Mouse (Mus musculus) layer of hippocampus, adult 11-12 months (tissue): Measurements from ENCODE around the gene Ctla2a.
A peak's percentile ranks its signal among the peaks of the same experiment; 100 is the strongest.
"Not testable (repeated sequence)": the region's sequence is repeated elsewhere in the genome, so short reads cannot be mapped to it uniquely, and the experiment has no call there.

Experiments used
- DNase-seq: peaks from one replicate; pipeline ENCODE4 v3.0.0; 2022; ENCODE audit warnings: low spot score

The Ctla2a gene

DNA sequence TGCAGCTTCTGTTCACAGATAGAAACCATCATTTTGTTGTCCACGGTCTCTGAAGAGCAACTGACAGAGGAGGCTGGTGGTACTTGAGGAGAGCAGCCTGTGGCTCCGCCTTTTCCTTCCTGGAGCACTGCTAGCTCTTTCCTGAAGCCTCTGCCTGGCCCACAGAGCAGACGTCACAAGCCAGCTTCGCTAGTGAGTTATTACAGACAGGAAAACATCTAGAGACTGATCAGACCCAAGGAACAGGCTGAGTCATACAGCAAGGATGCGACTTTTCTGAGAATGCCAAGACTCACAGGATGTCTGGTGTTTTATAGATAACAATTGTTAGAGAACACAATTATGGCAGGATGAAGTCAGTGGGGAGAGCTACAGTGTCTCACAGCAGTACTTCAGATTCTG lies at the start of gene Ctla2a, which contains the start of gene Gm49391:
Ctla2a (minus strand) TSS at position 126 of the 402 bp plus-strand sequence.
Gm49391 (minus strand) TSS at position 72 of the 402 bp plus-strand sequence.
- no peak for DNase-seq

DNA sequence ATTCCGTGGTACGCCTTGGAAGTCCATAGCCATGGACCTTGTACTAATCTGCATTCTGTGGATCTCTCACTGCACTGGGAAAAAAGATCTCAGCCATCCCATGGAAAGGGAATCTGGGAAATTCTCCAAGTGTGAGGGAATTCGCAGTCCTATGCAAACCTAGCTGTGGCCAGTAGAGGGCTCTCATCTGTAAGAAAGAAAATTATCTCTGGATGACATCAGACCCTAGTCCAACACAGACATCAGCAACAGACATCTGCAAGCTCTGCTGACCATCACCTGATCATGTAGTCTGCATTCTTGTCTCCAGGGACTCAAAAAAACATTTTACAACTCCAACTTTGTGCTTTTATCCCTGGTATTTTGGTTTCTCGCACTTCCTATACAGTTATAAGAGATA lies 35.9 kb upstream of the Ctla2a start:
- not testable (repeated sequence) for DNase-seq

DNA sequence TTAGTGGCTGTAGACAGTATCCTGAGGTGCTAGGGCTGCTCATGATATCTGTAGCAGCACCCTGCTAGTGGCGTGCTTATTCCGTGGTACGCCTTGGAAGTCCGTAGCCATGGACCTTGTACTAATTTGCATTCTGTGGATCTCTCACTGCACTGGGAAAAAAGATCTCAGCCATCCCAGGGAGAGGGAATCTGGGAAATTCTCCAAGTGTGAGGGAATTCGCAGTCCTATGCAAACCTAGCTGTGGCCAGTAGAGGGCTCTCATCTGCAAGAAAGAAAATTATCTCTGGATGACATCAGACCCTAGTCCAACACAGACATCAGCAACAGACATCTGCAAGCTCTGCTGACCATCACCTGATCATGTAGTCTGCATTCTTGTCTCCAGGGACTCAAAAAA lies 27.6 kb upstream of the Ctla2a start:
- DNase-seq, result not testable (repeated sequence)

- no peak for DNase-seq
Measured at GRCm38 (mm10) chr13:60961706-60962105, 25.3 kb upstream of the Ctla2a start.

DNA sequence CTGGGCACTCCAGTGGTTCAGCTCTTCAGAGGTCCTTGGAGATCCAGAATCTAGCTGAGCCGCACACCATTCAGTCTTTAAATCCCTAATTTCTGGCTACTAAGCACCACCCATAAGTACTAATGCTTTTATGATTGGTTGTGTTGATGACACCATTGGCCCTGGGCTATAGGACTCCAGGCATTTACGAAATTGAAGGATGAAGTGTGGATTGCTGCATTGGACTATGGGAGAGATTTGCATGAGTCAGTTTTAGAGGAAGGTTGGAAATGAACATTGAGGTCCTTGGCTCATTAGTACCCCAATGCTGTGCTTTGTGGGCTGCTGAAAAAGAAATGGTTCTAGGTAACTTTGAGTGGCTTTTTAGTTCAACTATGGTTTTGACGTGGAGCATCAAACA lies 5.5 kb upstream of the Ctla2a start, which contains the start of gene Tpbpa:
Tpbpa (minus strand) TSS at position 101 of the 400 bp plus-strand sequence.
- not testable (repeated sequence) for DNase-seq

DNA sequence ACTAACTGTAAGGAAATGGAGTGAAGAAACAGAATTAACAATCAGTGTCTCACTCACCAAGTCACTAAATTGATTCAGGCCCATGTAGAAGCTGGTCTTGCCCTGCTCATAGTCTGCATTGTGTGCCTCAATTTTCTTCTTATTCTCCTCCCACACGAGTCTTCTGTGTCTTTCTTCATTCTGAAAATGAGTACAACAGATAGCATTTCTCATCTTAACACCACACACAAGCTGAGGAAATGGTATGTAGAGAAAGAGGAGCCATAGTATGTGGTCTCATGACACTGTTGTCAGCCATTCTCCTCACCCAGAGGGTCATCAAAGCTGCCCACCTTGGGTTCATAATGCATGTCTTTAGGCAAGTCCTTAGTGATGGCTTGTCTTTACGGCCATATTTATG lies 935 bp downstream of the Ctla2a start, which contains the start of gene Gm49393:
Gm49393 (minus strand) TSS at position 101 of the 400 bp plus-strand sequence.
- DNase-seq, result not testable (repeated sequence)

GRCm38 (mm10) chr13:60904780-60905179 lies 31.6 kb downstream of the Ctla2a start, which contains the start of gene Tpbpb:
Gene Tpbpb, minus strand, starts transcription at chr13:60904880.
- DNase-seq, result not testable (repeated sequence)

DNA sequence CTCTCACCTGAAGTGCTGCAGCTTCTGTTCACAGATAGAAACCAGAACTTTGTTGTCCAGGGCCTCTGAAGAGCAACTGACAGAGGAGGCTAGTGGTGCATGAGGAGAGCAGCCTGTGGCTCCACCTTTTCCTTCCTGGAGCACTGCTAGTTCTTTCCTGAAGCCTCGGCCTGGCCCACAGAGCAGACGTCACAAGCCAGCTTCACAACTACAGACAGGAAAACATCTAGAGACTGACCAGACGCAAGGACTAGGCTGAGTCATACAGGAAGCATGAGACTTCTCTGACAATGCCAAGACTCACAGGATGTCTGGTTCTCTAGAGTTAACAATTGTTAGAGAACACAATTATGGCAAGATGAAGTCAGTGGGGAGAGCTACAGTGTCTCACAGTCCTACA lies 39.1 kb downstream of the Ctla2a start, which contains the start of gene Ctla2b:
Ctla2b (minus strand) TSS at position 120 of the 400 bp plus-strand sequence.
- peak; percentile 5 for DNase-seq

- not testable (repeated sequence) for DNase-seq
Measured at GRCm38 (mm10) chr13:60896794-60897193, 39.6 kb downstream of the Ctla2a start, which contains the start of gene Gm49392. Gene Gm49392, minus strand, starts transcription at chr13:60896894.

DNA sequence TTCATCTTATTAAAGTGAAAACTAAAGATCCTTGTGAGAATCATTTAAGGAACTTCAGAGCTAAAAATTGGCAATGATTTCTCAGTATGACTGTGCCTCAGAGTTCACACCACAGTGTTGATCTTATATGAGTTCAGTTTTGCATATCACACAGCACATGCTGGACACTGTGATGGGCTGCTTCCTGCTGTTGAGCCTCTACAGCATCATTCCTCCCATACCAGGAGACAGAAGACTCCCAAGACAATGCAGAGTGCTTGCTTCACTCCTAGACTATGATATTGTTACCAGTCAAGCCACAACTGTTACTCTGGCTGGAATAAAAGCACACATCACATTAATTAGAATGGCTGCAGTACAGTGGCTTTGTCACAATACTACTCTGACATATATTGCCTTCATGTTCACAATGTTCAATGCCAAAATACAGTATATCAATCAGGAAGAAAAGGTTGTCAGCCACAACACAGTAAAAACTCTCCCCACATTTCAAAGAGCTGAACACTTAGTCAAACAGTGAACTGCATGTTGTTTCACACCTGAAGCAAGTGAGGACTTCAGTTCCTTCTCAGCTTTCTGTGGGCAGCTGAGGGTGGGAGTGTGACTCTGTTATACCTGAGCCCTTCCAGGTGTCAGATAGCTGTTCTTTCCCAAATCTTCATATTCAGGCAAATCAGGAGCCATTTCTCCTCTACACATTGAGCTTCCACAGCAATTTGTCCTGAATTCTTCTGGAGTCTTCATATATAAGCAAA lies 40.8 kb downstream of the Ctla2a start:
- no peak for DNase-seq

DNA sequence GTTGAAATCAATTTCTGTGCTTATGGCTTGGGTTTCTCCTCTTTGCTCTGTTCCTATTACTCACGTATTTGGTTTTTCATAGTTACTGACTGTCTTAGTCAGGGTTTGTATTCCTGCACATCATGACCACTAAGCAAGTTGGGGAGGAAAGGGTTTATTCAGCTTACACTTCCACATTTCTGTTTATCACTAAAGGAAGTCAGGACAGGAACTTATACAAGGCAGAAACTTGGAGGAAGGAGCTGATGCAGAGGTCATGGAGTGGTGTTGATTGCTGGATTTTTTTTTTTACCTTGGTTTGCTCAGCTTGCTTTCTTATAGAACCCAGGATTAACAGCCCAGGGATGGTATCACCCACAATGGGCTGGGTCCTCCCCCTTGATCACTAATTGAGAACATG lies 44.1 kb downstream of the Ctla2a start:
- no peak for DNase-seq
